Mouse (Mus musculus) heart, embryonic 12.5 days (tissue): Measurements from ENCODE around the gene Pus7. TPM values are rescaled to one million over a fixed set of nuclear protein-coding genes. Genes with fewer than 3 reads are reported as not detected.

Experiments used
- ATAC-seq: fragments of 200-750 bp; cut with Nextera tagmentation; 2 replicates; pipeline ENCODE4 v1.8.0; 2017; ENCODE audit warnings: moderate TSS enrichment, moderate library complexity; ENCODE audit not compliant: insufficient number of reproducible peaks, low FRiP score
- H3K27ac ChIP-seq: fragments of 300-500 bp; sonication (generic); 2 replicates; pipeline ENCODE4 v1.5.1; 2016; ENCODE audit warnings: mild to moderate bottlenecking, moderate library complexity; ENCODE audit not compliant: poor library complexity, severe bottlenecking
- H3K27me3 ChIP-seq: fragments of 300-500 bp; sonication (generic); replicated peaks from 2 replicates; pipeline ENCODE4 v1.6.1; 2016; ENCODE audit warnings: mild to moderate bottlenecking, moderate library complexity
- H3K36me3 ChIP-seq: fragments of 300-500 bp; sonication (generic); 2 replicates; pipeline ENCODE4 v1.6.1; 2016; ENCODE audit warnings: mild to moderate bottlenecking, moderate library complexity
- H3K4me1 ChIP-seq: fragments of 300-500 bp; sonication (generic); replicated peaks from 2 replicates; pipeline ENCODE4 v1.6.1; 2016; ENCODE audit warnings: mild to moderate bottlenecking
- H3K4me2 ChIP-seq: fragments of 300-500 bp; sonication (generic); 2 replicates; pipeline ENCODE4 v1.6.1; 2016; ENCODE audit warnings: mild to moderate bottlenecking, moderate library complexity
- H3K4me3 ChIP-seq: fragments of 300-500 bp; sonication (generic); 2 replicates; pipeline ENCODE4 v1.5.1; 2016; ENCODE audit warnings: mild to moderate bottlenecking
- H3K9ac ChIP-seq: fragments of 300-500 bp; sonication (generic); 2 replicates; pipeline ENCODE4 v1.6.1; 2016; ENCODE audit warnings: mild to moderate bottlenecking, moderate library complexity
- H3K9me3 ChIP-seq: fragments of 300-500 bp; sonication (generic); replicated peaks from 2 replicates; pipeline ENCODE4 v1.6.1; 2016; ENCODE audit warnings: mild to moderate bottlenecking, moderate library complexity
- WGBS: fragments of 180-500 bp; shearing (Covaris S2); methylation state at CpG from one replicate; pipeline ENCODE4 v1.1.7; 2016; 5-methylcytosine and 5-hydroxymethylcytosine counted together
- polyA plus RNA-seq: library from polyadenylated mRNA; unstranded; fragments of >200 nt; fragmentation: Nextera tagmentation; extraction: Ambion mirVana; gene quantifications from 2 replicates; pipeline ENCODE4 v1.2.1, GENCODE M21; 2016

Pus7 gene
- polyA plus RNA-seq, 1 experiment from 2014 or later: 28.9 TPM

- no peaks in the 10 kb centered on the region for H3K4me1 ChIP-seq
- no peaks in the 10 kb centered on the region for H3K27me3 ChIP-seq
- no peak overlapping the region for H3K27ac ChIP-seq
- 60% methylated on average over 2 of the region's 2 CpGs for WGBS
- no peak overlapping the region for H3K9ac ChIP-seq
- H3K4me3 ChIP-seq: no peak overlapping the region
- ATAC-seq: no peak
- H3K4me2 ChIP-seq: no peak overlapping the region
- H3K9me3 ChIP-seq: no peaks in the 10 kb centered on the region
- H3K36me3 ChIP-seq: peaks cover 54% of the 10 kb centered on the region
These were observed 33.6 kb downstream of the Pus7 start for GRCm38 (mm10) chr5:23749882-23750281.

- no peak for ATAC-seq
- Histone ChIP-seq H3K9me3 (no peaks in the 10 kb centered on the region), H3K4me3 (no peak overlapping the region), H3K27ac (no peak overlapping the region), H3K4me2 (no peak overlapping the region), H3K36me3 (peaks cover 73% of the 10 kb centered on the region), H3K9ac (no peak overlapping the region), H3K4me1 (peaks cover 12% of the 10 kb centered on the region), H3K27me3 (no peaks in the 10 kb centered on the region)
- WGBS: 95% methylated on average over 12 of the region's 12 CpGs
These were observed 40.2 kb downstream of the Pus7 start for GRCm38 (mm10) chr5:23743261-23743660.

- H3K36me3 ChIP-seq: peaks cover 18% of the 10 kb centered on the region
- peaks cover 12% of the 10 kb centered on the region for H3K4me1 ChIP-seq
- no peak overlapping the region for H3K4me3 ChIP-seq
- H3K4me2 ChIP-seq: no peak overlapping the region
- H3K9ac ChIP-seq: no peak overlapping the region
- H3K27ac ChIP-seq: no peak overlapping the region
- H3K27me3 ChIP-seq: no peaks in the 10 kb centered on the region
- ATAC-seq: no peak
- 0 out of 2 replicates have a peak, but pooled peaks cover 3% of the 10 kb centered on the region for H3K9me3 ChIP-seq
- 82% methylated on average over 4 of the region's 4 CpGs for WGBS
These were observed 46.4 kb downstream of the Pus7 start for GRCm38 (mm10) chr5:23737111-23737510.

GRCm38 (mm10) chr5:23736366-23736765 is 47.1 kb downstream of the Pus7 start:
- no peaks in the 10 kb centered on the region for H3K27me3 ChIP-seq
- 74% methylated on average over 4 of the region's 4 CpGs for WGBS
- ATAC-seq: no peak

GRCm38 (mm10) chr5:23721956-23722355 is 61.6 kb downstream of the Pus7 start:
- WGBS: 92% methylated on average over 2 of the region's 2 CpGs
- Histone ChIP-seq H3K27me3 (no peaks in the 10 kb centered on the region), H3K36me3 (no peaks in the 10 kb centered on the region), H3K4me3 (no peak overlapping the region), H3K4me2 (no peak overlapping the region), H3K4me1 (no peaks in the 10 kb centered on the region), H3K27ac (no peak overlapping the region), H3K9ac (no peak overlapping the region), H3K9me3 (peaks cover 7% of the 10 kb centered on the region)
- no peak for ATAC-seq

More at GRCm38 (mm10) chr5:23736366-23736765, 47.1 kb downstream of the Pus7 start:
- H3K36me3 ChIP-seq: peaks cover 11% of the 10 kb centered on the region
- peaks cover 12% of the 10 kb centered on the region for H3K4me1 ChIP-seq
- no peak overlapping the region for H3K4me2 ChIP-seq
- H3K4me3 ChIP-seq: no peak overlapping the region
- no peak overlapping the region for H3K9ac ChIP-seq
- H3K9me3 ChIP-seq: 0 out of 2 replicates have a peak, but pooled peaks cover 3% of the 10 kb centered on the region
- H3K27ac ChIP-seq: no peak overlapping the region

GRCm38 (mm10) chr5:23718881-23719328 is 64.6 kb downstream of the Pus7 start:
- Histone ChIP-seq H3K4me3 (no peak overlapping the region), H3K4me2 (no peak overlapping the region), H3K9ac (no peak overlapping the region), H3K27me3 (no peaks in the 10 kb centered on the region), H3K27ac (no peak overlapping the region), H3K4me1 (no peaks in the 10 kb centered on the region), H3K36me3 (no peaks in the 10 kb centered on the region), H3K9me3 (no peaks in the 10 kb centered on the region)
- no peak for ATAC-seq
- 82% methylated on average over 4 of the region's 4 CpGs for WGBS

- WGBS: 46% methylated on average over 1 of the region's 1 CpGs
- ATAC-seq: no peak
- H3K9ac ChIP-seq: no peak overlapping the region
- no peaks in the 10 kb centered on the region for H3K36me3 ChIP-seq
- 0 out of 2 replicates have a peak, but pooled peaks cover under 1% of the 10 kb centered on the region for H3K4me1 ChIP-seq
- no peaks in the 10 kb centered on the region for H3K27me3 ChIP-seq
- H3K4me2 ChIP-seq: no peak overlapping the region
- H3K27ac ChIP-seq: no peak overlapping the region
- no peak overlapping the region for H3K4me3 ChIP-seq
- H3K9me3 ChIP-seq: no peaks in the 10 kb centered on the region
These were observed 65.4 kb downstream of the Pus7 start for GRCm38 (mm10) chr5:23718182-23718534.

GRCm38 (mm10) chr5:23717469-23718181 is 65.9 kb downstream of the Pus7 start:
- H3K27me3 ChIP-seq: no peaks in the 10 kb centered on the region
- H3K36me3 ChIP-seq: no peaks in the 10 kb centered on the region
- H3K9ac ChIP-seq: no peak overlapping the region
- 0 out of 2 replicates have a peak, but pooled peaks cover 5% of the 10 kb centered on the region for H3K4me1 ChIP-seq
- H3K4me2 ChIP-seq: no peak overlapping the region
- H3K4me3 ChIP-seq: no peak overlapping the region
- H3K9me3 ChIP-seq: no peaks in the 10 kb centered on the region
- no peak overlapping the region for H3K27ac ChIP-seq
- no peak for ATAC-seq
- 62% methylated on average over 3 of the region's 3 CpGs for WGBS

- Histone ChIP-seq H3K9ac (no peak overlapping the region), H3K4me1 (peaks cover 5% of the 10 kb centered on the region; the same call in 1 of the 2 replicates), H3K4me2 (peak overlapping the region; percentile 76; the same call in 1 of the 2 replicates), H3K27ac (no peak overlapping the region), H3K4me3 (no peak overlapping the region), H3K27me3 (no peaks in the 10 kb centered on the region), H3K36me3 (peaks cover 22% of the 10 kb centered on the region), H3K9me3 (peaks cover 10% of the 10 kb centered on the region)
- 85% methylated on average over 8 of the region's 8 CpGs for WGBS
- no peak for ATAC-seq
These were observed 69.8 kb downstream of the Pus7 start for GRCm38 (mm10) chr5:23713401-23714335.

GRCm38 (mm10) chr5:23712130-23713001 is 71.1 kb downstream of the Pus7 start:
- peaks cover 5% of the 10 kb centered on the region; the same call in 1 of the 2 replicates for H3K4me1 ChIP-seq
- peaks cover 22% of the 10 kb centered on the region for H3K9me3 ChIP-seq
- WGBS: 4% methylated on average over 60 of the region's 60 CpGs
- peak; percentile 97 for ATAC-seq
- no peaks in the 10 kb centered on the region for H3K27me3 ChIP-seq
- peak overlapping the region; percentile 87 for H3K4me3 ChIP-seq
- H3K36me3 ChIP-seq: peaks cover 34% of the 10 kb centered on the region
- H3K4me2 ChIP-seq: peak overlapping the region; percentile 76
- H3K9ac ChIP-seq: peak overlapping the region; percentile 93
- peak overlapping the region; percentile 67 for H3K27ac ChIP-seq
